Mouse (Mus musculus) G1E (cell line): Measurements from ENCODE around the gene Kif18b. TPM values are rescaled to one million over a fixed set of nuclear protein-coding genes. Genes with fewer than 3 reads are reported as not detected.

ENCODE experiments used
- ATAC-seq: 2 replicates; pipeline ENCODE4 v1.8.0; 2016; ENCODE audit warnings: mild to moderate bottlenecking; ENCODE audit not compliant: insufficient number of reproducible peaks, poor library complexity, low FRiP score, severe bottlenecking; ENCODE audit errors: extremely low read depth
- DNase-seq: peaks from one replicate; pipeline ENCODE4 v3.0.0; 2012; ENCODE audit warnings: low spot score
- H3K27me3 ChIP-seq: 2 replicates; pipeline ENCODE4 v1.6.1; 2012; ENCODE audit warnings: mild to moderate bottlenecking, low read length, inconsistent platforms; ENCODE audit not compliant: insufficient read depth
- H3K36me3 ChIP-seq: replicated peaks from 2 replicates; pipeline ENCODE3; 2012; ENCODE audit warnings: mild to moderate bottlenecking, inconsistent platforms
- H3K4me1 ChIP-seq: 2 replicates; pipeline ENCODE4 v1.6.1; 2012; ENCODE audit warnings: low read depth, low read length, inconsistent platforms, mixed read lengths; ENCODE audit not compliant: insufficient read depth
- H3K4me3 ChIP-seq: 2 replicates; pipeline ENCODE4 v1.5.1; 2012; ENCODE audit warnings: low read depth, mild to moderate bottlenecking, inconsistent platforms, low read length, moderate library complexity, mixed read lengths
- H3K9me3 ChIP-seq: replicated peaks from 2 replicates; pipeline ENCODE4 v1.6.1; 2012; ENCODE audit warnings: inconsistent platforms
- CTCF ChIP-seq: IDR thresholded peaks from 2 replicates; pipeline ENCODE4 v1.5.1; 2012; ENCODE audit warnings: low read depth, low read length, inconsistent platforms, mixed read lengths
- GATA1 ChIP-seq: IDR thresholded peaks from 2 replicates; pipeline ENCODE4 v1.6.1; 2012; ENCODE audit warnings: borderline replicate concordance, low read length, inconsistent platforms, mixed read lengths
- GATA2 ChIP-seq: IDR thresholded peaks from 2 replicates; pipeline ENCODE4 v1.6.1; 2012; ENCODE audit warnings: low read depth, low read length, inconsistent platforms, borderline replicate concordance
- POLR2AphosphoS5 ChIP-seq: IDR thresholded peaks from 2 replicates; pipeline ENCODE4 v1.6.1; 2012; ENCODE audit warnings: low read depth, low read length, inconsistent platforms; ENCODE audit not compliant: insufficient replicate concordance
- TAL1 ChIP-seq: conservative IDR thresholded peaks from 2 replicates; pipeline ENCODE4 v1.6.1; 2012; ENCODE audit warnings: low read depth, low read length, inconsistent platforms, mixed read lengths
- polyA plus RNA-seq: library from polyadenylated mRNA; stranded (reverse); fragments of >175 nt; gene quantifications from 2 replicates; pipeline ENCODE4 v1.2.3, GENCODE M21; 2012
- total RNA-seq, 2 experiments: library from RNA; stranded (forward) in 1 of 2; stranded (reverse) in 1 of 2; fragments of 200-1000 nt in 1 of 2; fragments of >200 nt in 1 of 2; fragmentation: Nextera tagmentation in 1 of 2; gene quantifications; 2 replicates each; pipeline ENCODE4 v1.2.3; 2014 to 2017

Kif18b gene
- total and polyA plus RNA-seq, 3 experiments = 25.5 to 76.2 (median 42.6) TPM

DNA sequence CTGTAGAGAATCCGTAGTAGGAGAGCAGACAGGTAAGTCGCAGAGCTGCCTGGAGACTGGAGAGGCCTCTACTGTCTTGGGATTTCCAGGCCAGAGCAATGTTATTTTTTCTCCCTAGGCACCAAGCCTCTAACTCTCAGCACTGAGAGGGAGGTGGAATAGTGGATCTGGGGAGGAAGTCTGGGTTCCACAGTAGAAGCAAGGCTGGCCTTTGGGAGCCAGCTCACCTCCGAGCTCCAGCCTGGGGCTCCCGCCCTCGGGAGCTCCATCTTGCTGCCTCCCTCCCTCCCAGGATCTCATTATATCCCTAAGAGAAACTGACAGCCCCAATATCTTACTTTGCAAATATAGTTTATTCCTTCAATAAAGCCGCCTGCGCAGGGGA, 37.9 kb upstream of the Kif18b start:
- H3K36me3 ChIP-seq = no peaks in the 10 kb centered on the region
- H3K4me3 ChIP-seq = no peak overlapping the region
- TF ChIP-seq GATA1 = no peak
- TF ChIP-seq TAL1 = no peak
- TF ChIP-seq GATA2 = no peak
- TF ChIP-seq CTCF = no peak
- no peak for TF ChIP-seq POLR2AphosphoS5
- no peaks in the 10 kb centered on the region for H3K9me3 ChIP-seq
- ATAC-seq (no peak), DNase-seq (no peak)
- peaks cover 41% of the 10 kb centered on the region for H3K27me3 ChIP-seq
- no peaks in the 10 kb centered on the region for H3K4me1 ChIP-seq

- H3K27me3 ChIP-seq = peaks cover 46% of the 10 kb centered on the region
- no peak for ATAC-seq
Observed at GRCm38 (mm10) chr11:102961082-102961481, 36.2 kb upstream of the Kif18b start.

DNA sequence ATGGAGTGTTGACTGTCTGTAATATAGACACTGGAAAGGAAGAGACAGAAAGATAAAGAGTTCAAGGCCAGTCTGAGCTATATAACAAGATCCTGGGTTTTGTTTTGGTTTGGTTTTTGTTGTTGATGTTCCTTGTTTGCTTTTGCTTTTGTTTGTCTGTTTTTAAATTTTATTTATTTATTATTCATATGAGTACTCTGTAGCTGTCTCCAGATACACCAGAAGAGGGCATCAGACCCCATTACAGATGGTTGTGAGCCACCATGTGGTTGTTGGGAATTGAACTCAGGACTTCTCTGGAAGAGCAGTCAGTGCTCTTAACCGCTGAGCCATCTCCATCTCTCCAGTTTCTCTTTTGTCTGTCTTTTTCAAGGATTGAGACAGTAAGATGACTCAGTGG, 33.9 kb upstream of the Kif18b start:
- DNase-seq = no peak
- no peak overlapping the region for H3K4me3 ChIP-seq
- H3K36me3 ChIP-seq = no peaks in the 10 kb centered on the region
- TF ChIP-seq GATA1 = no peak
- TF ChIP-seq TAL1 = no peak
- TF ChIP-seq POLR2AphosphoS5 = no peak
- TF ChIP-seq GATA2 = no peak
- TF ChIP-seq CTCF = no peak
- no peaks in the 10 kb centered on the region for H3K4me1 ChIP-seq
- H3K9me3 ChIP-seq = no peaks in the 10 kb centered on the region
- ATAC-seq = no peak
- H3K27me3 ChIP-seq = peaks cover 55% of the 10 kb centered on the region

More at GRCm38 (mm10) chr11:102961082-102961481, 36.2 kb upstream of the Kif18b start:
- TF ChIP-seq TAL1 (no peak), GATA1 (no peak), CTCF (no peak), GATA2 (no peak), POLR2AphosphoS5 (no peak)
- DNase-seq = no peak
- Histone ChIP-seq H3K4me3 (no peak overlapping the region), H3K4me1 (no peaks in the 10 kb centered on the region), H3K36me3 (no peaks in the 10 kb centered on the region), H3K9me3 (no peaks in the 10 kb centered on the region)

DNA sequence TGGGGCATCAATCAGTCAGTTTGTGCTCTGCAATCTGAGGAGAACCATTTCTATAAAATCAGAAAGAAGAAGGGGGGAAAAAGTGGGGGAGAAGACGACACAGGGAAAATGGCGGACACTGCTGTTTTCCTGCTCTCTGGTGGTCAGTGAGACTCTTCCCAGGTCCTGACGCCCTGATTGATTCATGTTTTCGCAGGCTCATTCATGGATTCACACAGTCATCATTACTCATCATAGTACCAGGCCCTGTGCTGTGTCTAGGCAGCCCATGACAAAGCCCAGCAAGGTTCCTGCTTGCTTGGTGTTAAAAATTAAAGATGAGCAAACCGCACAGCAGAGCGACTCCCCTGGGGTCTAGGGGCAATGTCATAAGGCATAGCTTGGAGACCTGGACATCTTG, 33.5 kb upstream of the Kif18b start:
- peaks cover 55% of the 10 kb centered on the region for H3K27me3 ChIP-seq
- no peak overlapping the region for H3K4me3 ChIP-seq
- no peaks in the 10 kb centered on the region for H3K4me1 ChIP-seq
- no peak for TF ChIP-seq GATA1
- TF ChIP-seq POLR2AphosphoS5 = no peak
- no peak for TF ChIP-seq GATA2
- no peak for TF ChIP-seq CTCF
- TF ChIP-seq TAL1 = no peak
- ATAC-seq (no peak), DNase-seq (no peak)
- no peaks in the 10 kb centered on the region for H3K9me3 ChIP-seq
- H3K36me3 ChIP-seq = no peaks in the 10 kb centered on the region

GRCm38 (mm10) chr11:102957692-102958091, 32.8 kb upstream of the Kif18b start:
- H3K4me1 ChIP-seq = no peaks in the 10 kb centered on the region
- H3K36me3 ChIP-seq = no peaks in the 10 kb centered on the region
- no peak for TF ChIP-seq POLR2AphosphoS5
- no peak for TF ChIP-seq TAL1
- no peak for TF ChIP-seq GATA2
- TF ChIP-seq CTCF = no peak
- no peak for TF ChIP-seq GATA1
- H3K4me3 ChIP-seq = no peak overlapping the region
- peaks cover 58% of the 10 kb centered on the region for H3K27me3 ChIP-seq
- ATAC-seq (no peak), DNase-seq (no peak)
- H3K9me3 ChIP-seq = no peaks in the 10 kb centered on the region

- DNase-seq (no peak), ATAC-seq (no peak)
- H3K9me3 ChIP-seq = no peaks in the 10 kb centered on the region
- TF ChIP-seq GATA2 = no peak
- TF ChIP-seq CTCF = no peak
- no peak for TF ChIP-seq POLR2AphosphoS5
- TF ChIP-seq TAL1 = no peak
- TF ChIP-seq GATA1 = no peak
- H3K27me3 ChIP-seq = peaks cover 62% of the 10 kb centered on the region
- H3K4me3 ChIP-seq = no peak overlapping the region
- no peaks in the 10 kb centered on the region for H3K36me3 ChIP-seq
- no peaks in the 10 kb centered on the region for H3K4me1 ChIP-seq
Observed at GRCm38 (mm10) chr11:102956962-102957614, 32.2 kb upstream of the Kif18b start.

DNA sequence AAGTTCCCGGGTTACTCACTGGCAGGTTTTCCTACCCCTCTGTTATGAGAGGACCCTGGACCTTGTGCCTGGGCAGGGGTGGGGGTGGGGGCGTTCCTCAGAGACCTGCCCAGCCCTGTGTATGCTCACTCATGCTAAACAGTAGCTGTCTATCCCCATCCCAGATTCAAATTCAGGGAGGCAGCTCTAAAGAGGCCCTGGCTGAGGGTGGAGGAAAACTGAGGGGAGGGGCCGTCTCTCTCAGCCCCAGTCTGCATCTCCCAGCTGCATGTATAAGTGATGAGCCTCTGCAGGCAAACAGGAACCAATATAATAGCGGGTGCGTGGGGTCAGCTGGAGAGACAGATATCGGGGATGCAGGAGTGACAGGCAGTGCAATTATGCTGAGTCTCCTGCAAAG, 28.0 kb upstream of the Kif18b start:
- Histone ChIP-seq H3K4me1 (peaks cover 4% of the 10 kb centered on the region; the same call in 1 of the 2 replicates), H3K36me3 (no peaks in the 10 kb centered on the region), H3K4me3 (no peak overlapping the region), H3K27me3 (peaks cover 88% of the 10 kb centered on the region), H3K9me3 (no peaks in the 10 kb centered on the region)
- DNase-seq = no peak
- ATAC-seq = no peak
- TF ChIP-seq GATA2 (no peak), POLR2AphosphoS5 (no peak)
